Mouse (Mus musculus) stomach, postnatal 0 days (tissue): ENCODE data around the gene Gnb1l. TPM values are rescaled to one million over a fixed set of nuclear protein-coding genes. Genes with fewer than 3 reads are reported as not detected.

ENCODE experiments used
- ATAC-seq: fragments of 200-750 bp; cut with Nextera tagmentation; 2 replicates; pipeline ENCODE4 v1.8.0; 2017; ENCODE audit not compliant: low FRiP score, low TSS enrichment
- DNase-seq: peaks from one replicate; pipeline ENCODE4 v3.0.0-alpha.2; 2016; ENCODE audit warnings: low spot score
- H3K27ac ChIP-seq: fragments of 300-500 bp; sonication (generic); replicated peaks from 2 replicates; pipeline ENCODE4 v1.5.1; 2014; ENCODE audit warnings: mild to moderate bottlenecking, control low read depth
- H3K27me3 ChIP-seq: fragments of 300-500 bp; sonication (generic); 2 replicates; pipeline ENCODE4 v1.6.1; 2014; ENCODE audit warnings: low read length; ENCODE audit not compliant: control insufficient read depth, insufficient read depth
- H3K36me3 ChIP-seq: fragments of 300-500 bp; sonication (generic); 2 replicates; pipeline ENCODE4 v1.6.1; 2014; ENCODE audit warnings: low read length, mixed read lengths; ENCODE audit not compliant: control insufficient read depth, insufficient read depth
- H3K4me1 ChIP-seq: fragments of 300-500 bp; sonication (generic); replicated peaks from 2 replicates; pipeline ENCODE4 v1.6.1; 2014; ENCODE audit warnings: antibody characterized with exemption; ENCODE audit not compliant: control insufficient read depth, insufficient read depth
- H3K4me2 ChIP-seq: fragments of 300-500 bp; sonication (generic); replicated peaks from 2 replicates; pipeline ENCODE4 v1.6.1; 2014; ENCODE audit warnings: low read depth, mild to moderate bottlenecking, control low read depth, moderate library complexity
- H3K4me3 ChIP-seq: fragments of 300-500 bp; sonication (generic); 2 replicates; pipeline ENCODE4 v1.5.1; 2014; ENCODE audit warnings: low read depth, low read length, control low read depth
- H3K9ac ChIP-seq: fragments of 300-500 bp; sonication (generic); 2 replicates; pipeline ENCODE4 v1.6.1; 2014; ENCODE audit warnings: mild to moderate bottlenecking, low read length, control low read depth, mixed read lengths
- H3K9me3 ChIP-seq: fragments of 300-500 bp; sonication (generic); 2 replicates; pipeline ENCODE4 v1.6.1; 2016; ENCODE audit warnings: low read length; ENCODE audit not compliant: control insufficient read depth
- CTCF ChIP-seq: IDR thresholded peaks from 2 replicates; pipeline ENCODE4 v1.5.1; 2016; ENCODE audit warnings: antibody characterized with exemption, low read depth, mild to moderate bottlenecking, moderate library complexity
- EP300 ChIP-seq: optimal IDR thresholded peaks from 2 replicates; pipeline ENCODE3; 2016; ENCODE audit warnings: antibody characterized with exemption
- WGBS: fragments of 180-500 bp; shearing (Covaris S2); extraction: QIAGEN DNeasy Blood & Tissue Kit; methylation state at CpG from one replicate; pipeline ENCODE4 v1.1.7; 2014; 5-methylcytosine and 5-hydroxymethylcytosine counted together
- polyA plus RNA-seq: library from polyadenylated mRNA; unstranded; fragments of >200 nt; fragmentation: Nextera tagmentation; extraction: Ambion mirVana; gene quantifications from 2 replicates; pipeline ENCODE4 v1.2.1, GENCODE M21; 2015

Gene Gnb1l
- polyA plus RNA-seq, 1 experiment from 2014 or later = 9.0 TPM

GRCm38 (mm10) chr16:18498996-18499395 lies 483 bp downstream of the Gnb1l start:
- ATAC-seq = no peak; the same call in 1 of the 2 replicates
- H3K27ac ChIP-seq = peak overlapping the region; percentile 35; the same call in 1 of the 2 replicates
- TF ChIP-seq CTCF (no peak), EP300 (no peak)
- H3K36me3 ChIP-seq = no peaks in the 10 kb centered on the region
- peak overlapping the region; percentile 80 for H3K9ac ChIP-seq
- no peaks in the 10 kb centered on the region for H3K27me3 ChIP-seq
- H3K4me1 ChIP-seq = no peaks in the 10 kb centered on the region
- under 1% methylated on average over 24 of the region's 24 CpGs for WGBS
- peak overlapping the region; percentile 98 for H3K4me2 ChIP-seq
- no peak for DNase-seq
- H3K9me3 ChIP-seq = no peaks in the 10 kb centered on the region
- H3K4me3 ChIP-seq = peak overlapping the region; percentile 76

- ATAC-seq = no peak
- 94% methylated on average over 6 of the region's 6 CpGs for WGBS
These were observed 3.0 kb downstream of the Gnb1l start for GRCm38 (mm10) chr16:18501531-18501930.

GRCm38 (mm10) chr16:18503566-18504342 lies 5.2 kb downstream of the Gnb1l start:
- H3K27me3 ChIP-seq = no peaks in the 10 kb centered on the region
- no peak for ATAC-seq

More at GRCm38 (mm10) chr16:18501531-18501930, 3.0 kb downstream of the Gnb1l start:
- Histone ChIP-seq H3K9ac (no peak overlapping the region), H3K4me1 (no peaks in the 10 kb centered on the region), H3K9me3 (no peaks in the 10 kb centered on the region), H3K4me2 (no peak overlapping the region), H3K4me3 (no peak overlapping the region), H3K27ac (no peak overlapping the region), H3K27me3 (no peaks in the 10 kb centered on the region), H3K36me3 (no peaks in the 10 kb centered on the region)
- TF ChIP-seq EP300 = no peak
- no peak for TF ChIP-seq CTCF
- no peak for DNase-seq

GRCm38 (mm10) chr16:18506524-18507199 lies 8.1 kb downstream of the Gnb1l start:
- DNase-seq = no peak
- Histone ChIP-seq H3K4me3 (no peak overlapping the region), H3K27me3 (no peaks in the 10 kb centered on the region), H3K9ac (no peak overlapping the region), H3K36me3 (no peaks in the 10 kb centered on the region), H3K27ac (no peak overlapping the region), H3K4me2 (no peak overlapping the region), H3K9me3 (no peaks in the 10 kb centered on the region), H3K4me1 (no peaks in the 10 kb centered on the region)
- ATAC-seq = no peak
- TF ChIP-seq EP300 = no peak
- TF ChIP-seq CTCF = no peak
- 94% methylated on average over 3 of the region's 3 CpGs for WGBS

More at GRCm38 (mm10) chr16:18503566-18504342, 5.2 kb downstream of the Gnb1l start:
- Histone ChIP-seq H3K27ac (no peak overlapping the region), H3K4me3 (no peak overlapping the region), H3K4me1 (no peaks in the 10 kb centered on the region), H3K4me2 (no peak overlapping the region), H3K36me3 (no peaks in the 10 kb centered on the region), H3K9me3 (no peaks in the 10 kb centered on the region), H3K9ac (no peak overlapping the region)
- DNase-seq = no peak
- WGBS = 81% methylated on average over 14 of the region's 14 CpGs
- TF ChIP-seq CTCF (no peak), EP300 (no peak)

- H3K4me2 ChIP-seq = no peak overlapping the region
- no peak overlapping the region for H3K4me3 ChIP-seq
- ATAC-seq (no peak), DNase-seq (no peak)
- H3K27me3 ChIP-seq = no peaks in the 10 kb centered on the region
- no peak overlapping the region for H3K27ac ChIP-seq
- H3K36me3 ChIP-seq = no peaks in the 10 kb centered on the region
- H3K4me1 ChIP-seq = no peaks in the 10 kb centered on the region
- no peaks in the 10 kb centered on the region for H3K9me3 ChIP-seq
- H3K9ac ChIP-seq = no peak overlapping the region
- TF ChIP-seq CTCF = no peak
- no peak for TF ChIP-seq EP300
- WGBS = 40% methylated on average over 1 of the region's 1 CpGs
These were observed 8.7 kb downstream of the Gnb1l start for GRCm38 (mm10) chr16:18507200-18507549.

- TF ChIP-seq EP300 (no peak), CTCF (no peak)
- no peak overlapping the region for H3K4me2 ChIP-seq
- ATAC-seq = no peak
- H3K9me3 ChIP-seq = no peaks in the 10 kb centered on the region
- H3K9ac ChIP-seq = no peak overlapping the region
- WGBS = 86% methylated on average over 5 of the region's 5 CpGs
- H3K27me3 ChIP-seq = no peaks in the 10 kb centered on the region
- H3K4me1 ChIP-seq = no peaks in the 10 kb centered on the region
- H3K27ac ChIP-seq = no peak overlapping the region
- H3K4me3 ChIP-seq = no peak overlapping the region
- DNase-seq = no peak
- no peaks in the 10 kb centered on the region for H3K36me3 ChIP-seq
These were observed 13.2 kb downstream of the Gnb1l start for GRCm38 (mm10) chr16:18511741-18512140.
